Mouse (Mus musculus) MEL (cell line): ENCODE data around the gene Acap1. TPM values are rescaled to one million over a fixed set of nuclear protein-coding genes. Genes with fewer than 3 reads are reported as not detected.

Experiments used
- DNase-seq: peaks from one replicate; pipeline ENCODE4 v3.0.0; 2011; ENCODE audit warnings: low read depth, low spot score
- H3K27ac ChIP-seq: 2 replicates; pipeline ENCODE4 v1.5.1; 2012; ENCODE audit warnings: low read depth, mild to moderate bottlenecking, control low read depth, low read length, moderate library complexity; ENCODE audit not compliant: control insufficient read depth
- H3K27me3 ChIP-seq, 2 experiments: fragments of 150-350 bp in 1 of 2; sonication (generic) in 1 of 2; 2 replicates each; pipeline ENCODE4 v1.6.1; 2012; ENCODE audit warnings: low read length in 2 of 2, mild to moderate bottlenecking in 2 of 2, improper control_type of control experiment in 1 of 2, moderate library complexity in 1 of 2; ENCODE audit not compliant: insufficient read depth in 2 of 2, control insufficient read depth in 1 of 2
- H3K36me3 ChIP-seq, 2 experiments: 2 replicates each; pipeline ENCODE4 v1.6.1; 2012 to 2014; ENCODE audit warnings: low read length in 2 of 2, improper control_type of control experiment in 1 of 2, inconsistent platforms in 1 of 2, mild to moderate bottlenecking in 1 of 2; ENCODE audit not compliant: insufficient read depth in 2 of 2, control insufficient read depth in 1 of 2
- H3K4me1 ChIP-seq, 2 experiments: fragments of 150-350 bp in 1 of 2; sonication (generic) in 1 of 2; 2 replicates each; pipeline ENCODE4 v1.6.1; 2012; ENCODE audit warnings: low read length in 2 of 2, improper control_type of control experiment in 1 of 2, mild to moderate bottlenecking in 1 of 2; ENCODE audit not compliant: insufficient read depth in 2 of 2, control insufficient read depth in 1 of 2
- H3K4me3 ChIP-seq, 2 experiments: fragments of 150-350 bp in 1 of 2; sonication (generic) in 1 of 2; 2 replicates each; pipeline ENCODE4 v1.5.1; 2012; ENCODE audit warnings: low read depth in 2 of 2, low read length in 2 of 2, mild to moderate bottlenecking in 2 of 2, moderate library complexity in 2 of 2, control low read depth in 1 of 2, improper control_type of control experiment in 1 of 2; ENCODE audit not compliant: control insufficient read depth in 1 of 2, insufficient read depth in 1 of 2
- H3K79me2 ChIP-seq: 2 replicates; pipeline ENCODE4 v1.6.1; 2012; ENCODE audit warnings: mild to moderate bottlenecking, low read length, moderate library complexity; ENCODE audit not compliant: control insufficient read depth, poor library complexity, insufficient read depth
- H3K9ac ChIP-seq: 2 replicates; pipeline ENCODE4 v1.6.1; 2012; ENCODE audit warnings: low read depth, mild to moderate bottlenecking, control low read depth, low read length, moderate library complexity; ENCODE audit not compliant: control insufficient read depth, poor library complexity, severe bottlenecking
- H3K9me3 ChIP-seq: fragments of 150-350 bp; sonication (generic); replicated peaks from 2 replicates; pipeline ENCODE4 v1.6.1; 2012; ENCODE audit warnings: mild to moderate bottlenecking, low read length, improper control_type of control experiment, moderate library complexity; ENCODE audit not compliant: insufficient read depth
- BHLHE40 ChIP-seq: IDR thresholded peaks from 2 replicates; pipeline ENCODE4 v1.6.1; 2012; ENCODE audit warnings: low read depth, mild to moderate bottlenecking, inconsistent platforms, low read length, improper control_type of control experiment, borderline replicate concordance
- CHD2 ChIP-seq: IDR thresholded peaks from 2 replicates; pipeline ENCODE4 v1.6.1; 2011; ENCODE audit warnings: low read length, improper control_type of control experiment
- E2F4 ChIP-seq: IDR thresholded peaks from 2 replicates; pipeline ENCODE4 v1.6.1; 2011; ENCODE audit warnings: low read depth, low read length, improper control_type of control experiment, borderline replicate concordance
- EP300 ChIP-seq, 2 experiments: IDR thresholded peaks; 2 replicates each; pipeline ENCODE4 v1.6.1; 2011; ENCODE audit warnings: improper control_type of control experiment in 2 of 2, low read length in 2 of 2, low read depth in 1 of 2, mild to moderate bottlenecking in 1 of 2
- ETS1 ChIP-seq: IDR thresholded peaks from 2 replicates; pipeline ENCODE4 v1.6.1; 2012; ENCODE audit warnings: low read depth, mild to moderate bottlenecking, inconsistent platforms, low read length, improper control_type of control experiment, moderate library complexity
- GATA1 ChIP-seq: IDR thresholded peaks from 2 replicates; pipeline ENCODE4 v1.6.1; 2011; ENCODE audit warnings: low read depth, low read length, improper control_type of control experiment
- KAT2A ChIP-seq: conservative IDR thresholded peaks from 2 replicates; pipeline ENCODE4 v1.6.1; 2012; ENCODE audit warnings: low read depth, low read length, improper control_type of control experiment, inconsistent platforms
- MAFK ChIP-seq: IDR thresholded peaks from 2 replicates; pipeline ENCODE4 v1.6.1; 2011; ENCODE audit warnings: low read depth, mild to moderate bottlenecking, low read length, improper control_type of control experiment, borderline replicate concordance
- MAX ChIP-seq: IDR thresholded peaks from 2 replicates; pipeline ENCODE4 v1.6.1; 2011; ENCODE audit warnings: low read length, improper control_type of control experiment
- MAZ ChIP-seq: IDR thresholded peaks from 2 replicates; pipeline ENCODE4 v1.6.1; 2012; ENCODE audit warnings: low read depth, mild to moderate bottlenecking, inconsistent platforms, low read length, improper control_type of control experiment
- MEF2A ChIP-seq: IDR thresholded peaks from 2 replicates; pipeline ENCODE4 v1.6.1; 2014; ENCODE audit warnings: low read depth, mild to moderate bottlenecking, inconsistent platforms, low read length, improper control_type of control experiment; ENCODE audit not compliant: poor library complexity, insufficient replicate concordance, severe bottlenecking; ENCODE audit errors: extremely low read depth
- MXI1 ChIP-seq: IDR thresholded peaks from 2 replicates; pipeline ENCODE4 v1.6.1; 2011; ENCODE audit warnings: mild to moderate bottlenecking, low read depth, low read length, improper control_type of control experiment
- MYC ChIP-seq: IDR thresholded peaks from 2 replicates; pipeline ENCODE4 v1.6.1; 2011; ENCODE audit warnings: low read depth, mild to moderate bottlenecking, low read length, improper control_type of control experiment, moderate library complexity
- NELFE ChIP-seq: IDR thresholded peaks from 2 replicates; pipeline ENCODE4 v1.6.1; 2011; ENCODE audit warnings: low read depth, low read length, improper control_type of control experiment
- NRF1 ChIP-seq: IDR thresholded peaks from 2 replicates; pipeline ENCODE4 v1.6.1; 2014; ENCODE audit warnings: low read depth, mild to moderate bottlenecking, inconsistent platforms, low read length, improper control_type of control experiment, moderate library complexity; ENCODE audit not compliant: poor library complexity, insufficient read depth, severe bottlenecking
- POLR2AphosphoS2 ChIP-seq: IDR thresholded peaks from 2 replicates; pipeline ENCODE4 v1.6.1; 2011; ENCODE audit warnings: low read length, improper control_type of control experiment
- POLR2AphosphoS5 ChIP-seq: IDR thresholded peaks from 2 replicates; pipeline ENCODE4 v1.6.1; 2012; ENCODE audit warnings: low read depth, borderline replicate concordance, mild to moderate bottlenecking, inconsistent platforms, low read length, moderate library complexity, mixed read lengths
- RAD21 ChIP-seq: IDR thresholded peaks from 2 replicates; pipeline ENCODE4 v1.6.1; 2011; ENCODE audit warnings: mild to moderate bottlenecking, low read depth, low read length, improper control_type of control experiment
- RCOR1 ChIP-seq: IDR thresholded peaks from 2 replicates; pipeline ENCODE4 v1.6.1; 2012; ENCODE audit warnings: low read depth, mild to moderate bottlenecking, inconsistent platforms, low read length, improper control_type of control experiment
- SIN3A ChIP-seq: IDR thresholded peaks from 2 replicates; pipeline ENCODE4 v1.6.1; 2012; ENCODE audit warnings: low read length, improper control_type of control experiment, inconsistent platforms
- SMC3 ChIP-seq: IDR thresholded peaks from 2 replicates; pipeline ENCODE4 v1.6.1; 2011; ENCODE audit warnings: low read depth, low read length, improper control_type of control experiment
- TAL1 ChIP-seq: IDR thresholded peaks from 2 replicates; pipeline ENCODE4 v1.6.1; 2012; ENCODE audit warnings: mild to moderate bottlenecking, inconsistent platforms, low read length, moderate library complexity, mixed read lengths
- TBP ChIP-seq: IDR thresholded peaks from 2 replicates; pipeline ENCODE4 v1.8.0; 2011; ENCODE audit warnings: low read depth, low read length, improper control_type of control experiment
- TCF12 ChIP-seq: IDR thresholded peaks from 2 replicates; pipeline ENCODE4 v1.6.1; 2014; ENCODE audit warnings: low read depth, mild to moderate bottlenecking, inconsistent platforms, low read length, improper control_type of control experiment, moderate library complexity
- ZNF384 ChIP-seq: IDR thresholded peaks from 2 replicates; pipeline ENCODE4 v1.6.1; 2012; ENCODE audit warnings: low read depth, mild to moderate bottlenecking, inconsistent platforms, low read length, improper control_type of control experiment
- polyA plus RNA-seq, 2 experiments: library from polyadenylated mRNA; stranded (reverse) in 1 of 2; unstranded in 1 of 2; fragments of >175 nt in 1 of 2; fragments of >200 nt in 1 of 2; gene quantifications; 2 replicates each; pipeline versions ENCODE4 v1.2.1 to v1.2.4; 2012; ENCODE audit warnings: low replicate concordance in 2 of 2, low read depth in 1 of 2; ENCODE audit not compliant: insufficient read length in 2 of 2, insufficient read depth in 1 of 2, missing spikeins in 1 of 2
- total RNA-seq: library from RNA; depleted of rRNA; stranded (reverse); fragments of 300-350 nt; gene quantifications from 2 replicates; pipeline ENCODE4 v1.2.3, GENCODE M21; 2012

Acap1 gene
- total and polyA plus RNA-seq, 3 experiments: 20.7 to 42.2 TPM; not detected in 1

DNA sequence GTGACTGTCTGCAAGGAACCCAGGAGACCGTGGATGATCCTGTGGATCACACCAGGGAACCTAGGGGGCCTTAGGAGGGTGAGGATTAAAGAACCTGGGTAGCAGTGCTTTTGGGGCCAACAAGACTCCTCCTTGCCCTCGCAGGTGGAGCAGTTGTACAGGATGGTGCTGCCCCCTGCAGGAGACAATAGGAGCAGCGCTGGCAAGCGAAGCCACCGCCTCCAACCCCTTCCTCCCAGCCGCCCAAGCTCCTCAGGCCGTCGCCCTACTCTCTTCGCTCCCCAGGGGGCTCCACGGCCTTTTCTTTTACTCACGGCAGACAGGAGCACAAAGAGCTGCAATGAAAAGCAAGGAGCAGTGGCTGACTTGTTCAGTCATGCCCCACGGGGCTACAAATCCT is 18.5 kb downstream of the Acap1 start (continued):
- TF ChIP-seq ETS1: no peak

DNA sequence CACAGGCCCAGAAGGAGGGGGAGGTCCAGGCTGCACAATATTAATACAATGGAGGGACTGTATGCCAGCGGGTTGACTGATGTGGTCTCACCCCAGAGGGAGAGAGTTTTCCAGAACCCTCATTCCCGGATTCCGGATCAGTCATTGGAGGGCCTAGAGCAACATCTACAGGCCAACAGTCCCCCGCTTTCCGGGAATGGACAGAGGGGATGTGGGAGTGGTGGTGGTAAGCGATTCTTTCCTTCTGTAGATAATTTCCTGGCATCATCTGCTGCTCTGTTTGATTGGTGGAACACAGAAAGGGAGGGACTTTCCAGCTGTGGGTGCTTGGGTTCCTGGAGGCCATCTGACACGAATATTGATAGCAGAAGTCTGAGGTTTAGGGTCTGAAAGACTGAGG is 19.2 kb downstream of the Acap1 start:
- Histone ChIP-seq H3K27me3 (no peaks in the 10 kb centered on the region), H3K9me3 (no peaks in the 10 kb centered on the region), H3K4me1 (peaks cover 11 to 49% of the 10 kb centered on the region in 2 experiments), H3K4me3 (peak overlapping the region; percentile 21 to 40), H3K27ac (0 out of 2 replicates have a peak overlapping the region, but pooled peaks have one; percentile 18), H3K9ac (peak overlapping the region; percentile 35), H3K79me2 (no peaks in the 10 kb centered on the region), H3K36me3 (peaks cover 0 to 29% of the 10 kb centered on the region in 2 experiments; a peak in 2 of 4 replicates)
- peak; percentile 87 for DNase-seq
- TF ChIP-seq NELFE (peak; percentile 23; the same call in 1 of the 2 replicates), TBP (peak; percentile 45; the same call in 1 of the 2 replicates), SMC3 (peak; percentile 23; the same call in 1 of the 2 replicates), ETS1 (0 out of 2 replicates have a peak, but pooled peaks have one; percentile 9), ZNF384 (no peak), BHLHE40 (no peak), RCOR1 (0 out of 2 replicates have a peak, but pooled peaks have one; percentile 25), GATA1 (peak; percentile 54), MXI1 (peak; percentile 16; the same call in 1 of the 2 replicates), EP300 (IDR thresholded peaks at IDR 0.05; ENCODE audit: low read depth in 1 of 2, low read length in 2 of 2) (peak in 1 of 2 experiments; percentile 25; a peak in 1 of 4 replicates), RAD21 (peak; percentile 4; the same call in 1 of the 2 replicates), CHD2 (no peak), TCF12 (0 out of 2 replicates have a peak, but pooled peaks have one; percentile 18), MYC (no peak), NRF1 (no peak), MAFK (no peak)

DNA sequence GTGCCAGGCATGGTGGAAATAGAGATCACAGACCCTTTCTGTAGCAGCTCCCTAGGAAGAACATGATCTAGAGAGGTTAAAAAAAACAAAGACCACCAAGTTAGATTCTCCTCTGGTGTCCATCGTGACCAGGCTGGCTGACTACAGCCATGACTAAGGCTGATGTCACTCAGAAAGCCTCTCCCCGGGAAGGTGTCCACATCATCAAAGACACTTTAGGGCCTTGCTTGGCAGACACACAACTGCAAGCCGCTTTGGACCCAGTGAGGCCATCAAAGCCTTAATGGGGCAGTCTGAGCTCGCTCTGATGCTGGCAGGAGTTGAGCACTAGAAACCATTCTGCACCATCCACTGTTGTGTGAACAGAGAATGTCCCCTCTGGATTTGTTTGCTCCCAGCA is 22.9 kb downstream of the Acap1 start:
- H3K27ac ChIP-seq: no peak overlapping the region
- H3K4me1 ChIP-seq: peaks cover 2 to 20% of the 10 kb centered on the region in 2 experiments; a peak in 3 of 4 replicates
- TF ChIP-seq SIN3A (no peak), CHD2 (no peak), SMC3 (no peak), POLR2AphosphoS5 (no peak), TAL1 (no peak), KAT2A (no peak), RCOR1 (no peak), MEF2A (no peak), ETS1 (no peak), MYC (no peak), MAZ (no peak), POLR2AphosphoS2 (no peak), MAX (no peak), E2F4 (no peak)
- TF ChIP-seq, all 39 proteins: peak for 0
- Histone ChIP-seq H3K9me3 (no peaks in the 10 kb centered on the region), H3K27me3 (no peaks in the 10 kb centered on the region; a peak in 1 of 4 replicates), H3K4me3 (no peak overlapping the region), H3K36me3 (peaks cover 0 to 11% of the 10 kb centered on the region in 2 experiments; a peak in 2 of 4 replicates), H3K9ac (no peak overlapping the region), H3K79me2 (no peaks in the 10 kb centered on the region)
- DNase-seq: no peak
